Mouse (Mus musculus) ES-E14 (cell line): ENCODE results near the gene Gtsf2.

Source experiments
- CHD2 ChIP-seq: IDR thresholded peaks from 2 replicates; pipeline ENCODE4 v1.6.1; 2014; ENCODE audit warnings: mild to moderate bottlenecking, low read depth, low read length, inconsistent platforms
- HCFC1 ChIP-seq: IDR thresholded peaks from 2 replicates; pipeline ENCODE4 v1.6.1; 2012; ENCODE audit warnings: low read length, inconsistent platforms, borderline replicate concordance; ENCODE audit not compliant: insufficient read depth
- MAFK ChIP-seq: IDR thresholded peaks from 2 replicates; pipeline ENCODE4 v1.6.1; 2014; ENCODE audit warnings: mild to moderate bottlenecking, low read depth, low read length, inconsistent platforms; ENCODE audit not compliant: insufficient read depth
- ZC3H11A ChIP-seq: IDR thresholded peaks from 2 replicates; pipeline ENCODE4 v1.6.1; 2012; ENCODE audit warnings: low read depth, mild to moderate bottlenecking, inconsistent platforms, low read length, borderline replicate concordance
- ZNF384 ChIP-seq: IDR thresholded peaks from 2 replicates; pipeline ENCODE4 v1.6.1; 2012; ENCODE audit warnings: low read depth, low read length, inconsistent platforms

DNA sequence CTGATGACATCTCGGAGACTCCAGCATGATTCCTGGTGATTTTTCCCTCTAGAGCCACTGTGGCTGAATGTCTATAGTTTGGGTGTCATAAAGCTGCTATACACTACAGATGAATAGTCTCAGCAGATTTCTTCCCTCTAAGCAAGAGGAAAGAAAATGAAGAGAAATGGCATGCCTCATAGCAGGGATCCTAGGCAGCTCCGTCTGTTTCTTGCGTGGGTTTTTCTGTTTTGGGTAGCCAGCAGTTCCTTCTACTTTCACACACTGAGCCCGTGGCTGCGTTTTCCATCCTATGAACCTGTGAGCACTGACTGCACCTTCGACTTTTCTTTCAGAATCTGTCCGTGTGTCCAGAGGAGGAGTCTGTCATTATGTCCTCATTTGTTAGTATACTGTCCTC lies 24.9 kb upstream of the Gtsf2 start:
- no peak for TF ChIP-seq ZNF384
- TF ChIP-seq MAFK: no peak
- no peak for TF ChIP-seq ZC3H11A
- no peak for TF ChIP-seq HCFC1
- no peak for TF ChIP-seq CHD2
